In the genomic region with DNA sequence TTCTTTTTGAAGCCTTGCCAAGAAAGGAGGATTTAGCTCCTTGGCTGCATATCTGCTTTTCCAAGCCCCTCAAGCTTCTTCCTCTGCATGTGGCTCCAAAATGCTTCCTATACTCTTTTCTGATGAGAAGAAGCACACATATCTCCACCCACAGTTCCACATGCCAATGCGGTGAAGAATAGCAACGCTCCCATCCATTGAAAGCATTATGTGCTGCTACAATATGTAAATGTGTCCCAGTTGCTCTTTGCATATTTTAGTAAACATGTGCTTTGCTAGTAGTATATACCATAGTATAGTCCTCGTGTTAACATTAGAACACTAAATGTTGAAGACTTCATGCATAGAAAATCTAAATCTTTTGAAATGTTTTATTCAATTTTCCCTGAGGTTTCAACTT, we compare ENCODE assay signal across 28 mouse cellular contexts.
DNase-seq lines count a peak whose midpoint lies in the region; ATAC-seq and TF ChIP-seq lines count a peak whose summit lies in the region.
"Had no signal": no experiment of that assay in that cellular context is flagged by ENCODE, and none has a peak within 500 bp of the region (broad histone marks: within the 10 kb centered on the region; RNA-seq: fewer than 3 reads in every experiment).

No protein-coding gene starts in this region.

- no peak overlapping the region for H3K9ac ChIP-seq in forebrain, embryonic 14.5 days (ENCODE audit: low read length)
- H3K9ac ChIP-seq in forebrain, embryonic 11.5 days (ENCODE audit: low read length), result no peak overlapping the region
- H3K9ac ChIP-seq: embryonic facial prominence, embryonic 13.5 days; hindbrain, embryonic 12.5 days; hindbrain, embryonic 15.5 days; intestine, embryonic 15.5 days had no signal

- no peak for TF ChIP-seq CTCF in brain, embryonic 14.5 days (IDR thresholded peaks at IDR 0.05; ENCODE audit: borderline replicate concordance, extremely low read depth, insufficient read depth, insufficient read length)

- H3K4me3 ChIP-seq in forebrain, embryonic 14.5 days (ENCODE audit: low read depth, low read length), result no peak overlapping the region
- H3K4me3 ChIP-seq in forebrain, embryonic 11.5 days (ENCODE audit: low read depth, low read length), result no peak overlapping the region
- H3K4me3 ChIP-seq: embryonic facial prominence, embryonic 10.5 days; embryonic facial prominence, embryonic 13.5 days; erythroblast, embryonic 14.5 days; gastrocnemius, adult 2 months; hindbrain, embryonic 12.5 days; hindbrain, embryonic 15.5 days; intestine, embryonic 15.5 days had no signal

- no peaks in the 10 kb centered on the region for H3K36me3 ChIP-seq in forebrain, embryonic 14.5 days (ENCODE audit: control insufficient read depth, insufficient read depth, low read length)
- H3K36me3 ChIP-seq in forebrain, embryonic 11.5 days (ENCODE audit: control insufficient read depth, insufficient read depth, low read length), result no peaks in the 10 kb centered on the region
- H3K36me3 ChIP-seq: embryonic facial prominence, embryonic 10.5 days; embryonic facial prominence, embryonic 13.5 days; G1E; hindbrain, embryonic 12.5 days; hindbrain, embryonic 15.5 days; intestine, embryonic 15.5 days had no signal

- DNase-seq in forebrain, embryonic 14.5 days (ENCODE audit: low spot score), result peak; percentile 18
- DNase-seq in forebrain, embryonic 11.5 days (ENCODE audit: low spot score), result no peak
- no peak for DNase-seq in frontal cortex, postnatal 10 days (ENCODE audit: low spot score in 2 of 2)
- peak; percentile 33 for DNase-seq in brain, embryonic 14.5 days (ENCODE audit: low read depth)
- DNase-seq in adrenal gland, postnatal 10 days, result no peak
- DNase-seq: adrenal gland, postnatal 14 days; B cell, adult 2 months; cerebellum, adult 11 months; cerebellum, adult 2 months; cerebellum, adult 9-11 months; cerebellum, postnatal 36 days; embryo, embryonic 11 days; gastrocnemius, adult 2 months; gastrocnemius, postnatal 14 days; heart, adult 11 months; kidney, adult 11 months; kidney, adult 9 months had no signal

- H3K9me3 ChIP-seq in forebrain, embryonic 14.5 days (replicated peaks; ENCODE audit: control insufficient read depth, low read length), result no peaks in the 10 kb centered on the region
- no peaks in the 10 kb centered on the region for H3K9me3 ChIP-seq in forebrain, embryonic 11.5 days (ENCODE audit: control insufficient read depth, low read length)
- H3K9me3 ChIP-seq: embryonic facial prominence, embryonic 10.5 days; embryonic facial prominence, embryonic 13.5 days; G1E; hindbrain, embryonic 12.5 days; hindbrain, embryonic 15.5 days; intestine, embryonic 15.5 days had no signal

- no peak for ATAC-seq in forebrain, embryonic 14.5 days
- ATAC-seq in forebrain, embryonic 11.5 days (replicated peaks; ENCODE audit: low FRiP score), result no peak
- peak; percentile 97 for ATAC-seq in frontal cortex, adult (ENCODE audit: low TSS enrichment)
- ATAC-seq: intestine, embryonic 15.5 days; Patski had no signal

- H3K27me3 ChIP-seq in forebrain, embryonic 14.5 days (replicated peaks; ENCODE audit: control insufficient read depth, insufficient read depth, low read length), result no peaks in the 10 kb centered on the region
- H3K27me3 ChIP-seq in forebrain, embryonic 11.5 days (ENCODE audit: control insufficient read depth, insufficient read depth, low read length), result no peaks in the 10 kb centered on the region
- H3K27me3 ChIP-seq: CH12.LX; embryonic facial prominence, embryonic 13.5 days; hindbrain, embryonic 12.5 days; hindbrain, embryonic 15.5 days; intestine, embryonic 15.5 days; Patski had no signal

- no peak overlapping the region for H3K4me2 ChIP-seq in forebrain, embryonic 14.5 days (ENCODE audit: low read length)
- H3K4me2 ChIP-seq in forebrain, embryonic 11.5 days (ENCODE audit: low read depth, low read length, severe bottlenecking), result no peak overlapping the region
- H3K4me2 ChIP-seq: embryonic facial prominence, embryonic 13.5 days; heart, embryonic 11.5 days; hindbrain, embryonic 12.5 days; hindbrain, embryonic 15.5 days; intestine, embryonic 15.5 days had no signal

- no peak for TF ChIP-seq POLR2A in brain, embryonic 14.5 days (IDR thresholded peaks at IDR 0.05; ENCODE audit: borderline replicate concordance, extremely low read depth, insufficient read depth, insufficient read length, poor library complexity, severe bottlenecking)

- WGBS in forebrain, embryonic 14.5 days, result 83% methylated on average over 3 of the region's 3 CpGs
- WGBS in forebrain, embryonic 11.5 days, result 94% methylated on average over 3 of the region's 3 CpGs

- H3K4me1 ChIP-seq in forebrain, embryonic 14.5 days (ENCODE audit: control insufficient read depth, insufficient read depth, low read length), result no peaks in the 10 kb centered on the region
- no peaks in the 10 kb centered on the region for H3K4me1 ChIP-seq in forebrain, embryonic 11.5 days (replicated peaks; ENCODE audit: control insufficient read depth, insufficient read depth, low read length)
- H3K4me1 ChIP-seq: embryonic facial prominence, embryonic 10.5 days; embryonic facial prominence, embryonic 13.5 days; hindbrain, embryonic 12.5 days; hindbrain, embryonic 15.5 days; intestine, embryonic 15.5 days had no signal

- H3K27ac ChIP-seq in forebrain, embryonic 14.5 days (ENCODE audit: low read depth, low read length), result no peak overlapping the region
- H3K27ac ChIP-seq in forebrain, embryonic 11.5 days (ENCODE audit: low read depth, low read length), result no peak overlapping the region
- H3K27ac ChIP-seq: embryonic facial prominence, embryonic 10.5 days; embryonic facial prominence, embryonic 13.5 days; gastrocnemius, adult 2 months; hindbrain, embryonic 12.5 days; hindbrain, embryonic 15.5 days; intestine, embryonic 15.5 days had no signal

Comparison
In these comparisons a context has a peak if more than half of its experiments do, and no peak if none do; other contexts are left out.
1. DNase-seq: peak in forebrain, embryonic 14.5 days (single experiment) and brain, embryonic 14.5 days (single experiment); none in forebrain, embryonic 11.5 days (single experiment), frontal cortex, postnatal 10 days (0 of 2) and adrenal gland, postnatal 10 days (single experiment).